Mouse (Mus musculus): Measurements from ENCODE around the gene Gm10282. TPM values are rescaled to one million over a fixed set of nuclear protein-coding genes. Genes with fewer than 3 reads are reported as not detected.
A peak's percentile ranks its signal among the peaks of the same experiment; 100 is the strongest.

Gene Gm10282
- total and polyA plus RNA-seq, 2 experiments from 2014 or later = 0.15 to 8.4 TPM

- Histone ChIP-seq H3K27ac (ENCODE audit: low read depth) (no peak overlapping the region), H3K36me3 (replicated peaks; ENCODE audit: control insufficient read depth, insufficient read depth, low read length) (no peaks in the 10 kb centered on the region), H3K9me3 (replicated peaks; ENCODE audit: control insufficient read depth, low read length) (no peaks in the 10 kb centered on the region), H3K4me2 (ENCODE audit: low read depth, low read length) (no peak overlapping the region), H3K4me1 (ENCODE audit: control insufficient read depth, insufficient read depth) (0 out of 2 replicates have a peak, but pooled peaks cover 12% of the 10 kb centered on the region), H3K9ac (replicated peaks; ENCODE audit: low read depth, low read length) (no peak overlapping the region), H3K27me3 (ENCODE audit: control insufficient read depth, insufficient read depth, low read length) (no peaks in the 10 kb centered on the region), H3K4me3 (ENCODE audit: low read depth, low read length) (no peak overlapping the region)
- no peak for DNase-seq (ENCODE audit: low spot score)
- TF ChIP-seq EP300 (IDR thresholded peaks at IDR 0.05; ENCODE audit: low read depth) = no peak
- TF ChIP-seq CTCF (IDR thresholded peaks at IDR 0.05; ENCODE audit: low read depth) = no peak
- no peak for ATAC-seq (ENCODE audit: insufficient read depth, low read depth)
- 73% methylated on average over 3 of the region's 3 CpGs for WGBS
Observed at GRCm38 (mm10) chr8:72271691-72272090, 33.4 kb downstream of the Gm10282 start.

- no peak overlapping the region for H3K4me3 ChIP-seq (ENCODE audit: low read depth, low read length)
- TF ChIP-seq CTCF (IDR thresholded peaks at IDR 0.05; ENCODE audit: low read depth) (no peak), EP300 (IDR thresholded peaks at IDR 0.05; ENCODE audit: low read depth) (no peak)
- H3K9ac ChIP-seq (replicated peaks; ENCODE audit: low read depth, low read length) = no peak overlapping the region
- ATAC-seq (ENCODE audit: insufficient read depth, low read depth) (no peak), DNase-seq (ENCODE audit: low spot score) (no peak)
- no peak overlapping the region for H3K27ac ChIP-seq (ENCODE audit: low read depth)
- 0 out of 2 replicates have a peak, but pooled peaks cover 12% of the 10 kb centered on the region for H3K4me1 ChIP-seq (ENCODE audit: control insufficient read depth, insufficient read depth)
- 72% methylated on average over 11 of the region's 11 CpGs for WGBS
- H3K27me3 ChIP-seq (ENCODE audit: control insufficient read depth, insufficient read depth, low read length) = no peaks in the 10 kb centered on the region
- no peak overlapping the region for H3K4me2 ChIP-seq (ENCODE audit: low read depth, low read length)
- H3K36me3 ChIP-seq (replicated peaks; ENCODE audit: control insufficient read depth, insufficient read depth, low read length) = no peaks in the 10 kb centered on the region
- no peaks in the 10 kb centered on the region for H3K9me3 ChIP-seq (replicated peaks; ENCODE audit: control insufficient read depth, low read length)
Observed at GRCm38 (mm10) chr8:72271051-72271660, 33.9 kb downstream of the Gm10282 start.

GRCm38 (mm10) chr8:72270606-72271005, 34.5 kb downstream of the Gm10282 start:
- Histone ChIP-seq H3K9me3 (replicated peaks; ENCODE audit: control insufficient read depth, low read length) (no peaks in the 10 kb centered on the region), H3K36me3 (replicated peaks; ENCODE audit: control insufficient read depth, insufficient read depth, low read length) (no peaks in the 10 kb centered on the region), H3K27ac (ENCODE audit: low read depth) (no peak overlapping the region), H3K27me3 (ENCODE audit: control insufficient read depth, insufficient read depth, low read length) (no peaks in the 10 kb centered on the region), H3K9ac (replicated peaks; ENCODE audit: low read depth, low read length) (no peak overlapping the region), H3K4me3 (ENCODE audit: low read depth, low read length) (no peak overlapping the region), H3K4me1 (ENCODE audit: control insufficient read depth, insufficient read depth) (0 out of 2 replicates have a peak, but pooled peaks cover 12% of the 10 kb centered on the region), H3K4me2 (ENCODE audit: low read depth, low read length) (no peak overlapping the region)
- no peak for DNase-seq (ENCODE audit: low spot score)
- TF ChIP-seq CTCF (IDR thresholded peaks at IDR 0.05; ENCODE audit: low read depth) (no peak), EP300 (IDR thresholded peaks at IDR 0.05; ENCODE audit: low read depth) (no peak)
- no peak for ATAC-seq (ENCODE audit: insufficient read depth, low read depth)
- WGBS = 84% methylated on average over 12 of the region's 12 CpGs

- Histone ChIP-seq H3K27me3 (ENCODE audit: control insufficient read depth, insufficient read depth, low read length) (no peaks in the 10 kb centered on the region), H3K9ac (replicated peaks; ENCODE audit: low read depth, low read length) (peak overlapping the region; percentile 28; the same call in 1 of the 2 replicates), H3K4me2 (ENCODE audit: low read depth, low read length) (peak overlapping the region; percentile 20), H3K27ac (ENCODE audit: low read depth) (peak overlapping the region; percentile 92), H3K4me1 (ENCODE audit: control insufficient read depth, insufficient read depth) (0 out of 2 replicates have a peak, but pooled peaks cover 15% of the 10 kb centered on the region), H3K4me3 (ENCODE audit: low read depth, low read length) (no peak overlapping the region), H3K9me3 (replicated peaks; ENCODE audit: control insufficient read depth, low read length) (no peaks in the 10 kb centered on the region), H3K36me3 (replicated peaks; ENCODE audit: control insufficient read depth, insufficient read depth, low read length) (no peaks in the 10 kb centered on the region)
- TF ChIP-seq EP300 (IDR thresholded peaks at IDR 0.05; ENCODE audit: low read depth) (peak; percentile 100), CTCF (IDR thresholded peaks at IDR 0.05; ENCODE audit: low read depth) (no peak; the same call in 1 of the 2 replicates)
- ATAC-seq (ENCODE audit: insufficient read depth, low read depth) (peak; percentile 85), DNase-seq (ENCODE audit: low spot score) (peak; percentile 82)
- 32% methylated on average over 15 of the region's 15 CpGs for WGBS
Observed at GRCm38 (mm10) chr8:72268356-72268755, 36.7 kb downstream of the Gm10282 start.

- H3K9me3 ChIP-seq (replicated peaks; ENCODE audit: control insufficient read depth, low read length) = no peaks in the 10 kb centered on the region
- H3K4me3 ChIP-seq (ENCODE audit: low read depth, low read length) = no peak overlapping the region
- ATAC-seq (ENCODE audit: insufficient read depth, low read depth) (no peak), DNase-seq (ENCODE audit: low spot score) (no peak)
- no peaks in the 10 kb centered on the region for H3K36me3 ChIP-seq (replicated peaks; ENCODE audit: control insufficient read depth, insufficient read depth, low read length)
- 95% methylated on average over 8 of the region's 8 CpGs for WGBS
- no peak overlapping the region for H3K27ac ChIP-seq (ENCODE audit: low read depth)
- no peaks in the 10 kb centered on the region for H3K27me3 ChIP-seq (ENCODE audit: control insufficient read depth, insufficient read depth, low read length)
- H3K4me1 ChIP-seq (ENCODE audit: control insufficient read depth, insufficient read depth) = 0 out of 2 replicates have a peak, but pooled peaks cover 15% of the 10 kb centered on the region
- H3K9ac ChIP-seq (replicated peaks; ENCODE audit: low read depth, low read length) = no peak overlapping the region
- TF ChIP-seq EP300 (IDR thresholded peaks at IDR 0.05; ENCODE audit: low read depth) (no peak), CTCF (IDR thresholded peaks at IDR 0.05; ENCODE audit: low read depth) (no peak)
- no peak overlapping the region for H3K4me2 ChIP-seq (ENCODE audit: low read depth, low read length)
Observed at GRCm38 (mm10) chr8:72267106-72267505, 38.0 kb downstream of the Gm10282 start.

- Histone ChIP-seq H3K4me1 (ENCODE audit: control insufficient read depth, insufficient read depth) (0 out of 2 replicates have a peak, but pooled peaks cover 15% of the 10 kb centered on the region), H3K36me3 (replicated peaks; ENCODE audit: control insufficient read depth, insufficient read depth, low read length) (no peaks in the 10 kb centered on the region), H3K4me2 (ENCODE audit: low read depth, low read length) (no peak overlapping the region), H3K27ac (ENCODE audit: low read depth) (no peak overlapping the region), H3K4me3 (ENCODE audit: low read depth, low read length) (no peak overlapping the region), H3K9ac (replicated peaks; ENCODE audit: low read depth, low read length) (no peak overlapping the region), H3K9me3 (replicated peaks; ENCODE audit: control insufficient read depth, low read length) (no peaks in the 10 kb centered on the region), H3K27me3 (ENCODE audit: control insufficient read depth, insufficient read depth, low read length) (no peaks in the 10 kb centered on the region)
- TF ChIP-seq CTCF (IDR thresholded peaks at IDR 0.05; ENCODE audit: low read depth) = no peak
- TF ChIP-seq EP300 (IDR thresholded peaks at IDR 0.05; ENCODE audit: low read depth) = no peak
- DNase-seq (ENCODE audit: low spot score) (no peak), ATAC-seq (ENCODE audit: insufficient read depth, low read depth) (no peak)
Observed at GRCm38 (mm10) chr8:72266671-72267070, 38.4 kb downstream of the Gm10282 start.

Data from heart, postnatal 0 days (tissue).